Mouse (Mus musculus) lung, postnatal 0 days (tissue): Measurements from ENCODE around the gene Map4k1. TPM values are rescaled to one million over a fixed set of nuclear protein-coding genes. Genes with fewer than 3 reads are reported as not detected.

ENCODE experiments used
- ATAC-seq: fragments of 200-750 bp; cut with Nextera tagmentation; 2 replicates; pipeline ENCODE4 v1.8.0; 2017; ENCODE audit warnings: moderate library complexity
- DNase-seq: peaks from one replicate; pipeline ENCODE4 v3.0.0-alpha.2; 2016; ENCODE audit warnings: low spot score
- H3K27ac ChIP-seq: fragments of 300-500 bp; sonication (generic); 2 replicates; pipeline ENCODE4 v1.5.1; 2014; ENCODE audit warnings: antibody characterized with exemption, mild to moderate bottlenecking, low read length, mixed read lengths
- H3K27me3 ChIP-seq: fragments of 300-500 bp; sonication (generic); replicated peaks from 2 replicates; pipeline ENCODE4 v1.6.1; 2014; ENCODE audit warnings: low read length, mixed read lengths; ENCODE audit not compliant: insufficient read depth
- H3K36me3 ChIP-seq: fragments of 300-500 bp; sonication (generic); 2 replicates; pipeline ENCODE4 v1.6.1; 2014; ENCODE audit warnings: low read length, mixed read lengths; ENCODE audit not compliant: insufficient read depth
- H3K4me1 ChIP-seq: fragments of 300-500 bp; sonication (generic); 2 replicates; pipeline ENCODE4 v1.6.1; 2014; ENCODE audit warnings: antibody characterized with exemption, low read depth, low read length, mixed read lengths; ENCODE audit not compliant: insufficient read depth
- H3K4me2 ChIP-seq: fragments of 300-500 bp; sonication (generic); replicated peaks from 2 replicates; pipeline ENCODE4 v1.6.1; 2014; ENCODE audit warnings: low read depth, mild to moderate bottlenecking, low read length, moderate library complexity, mixed read lengths
- H3K4me3 ChIP-seq: fragments of 300-500 bp; sonication (generic); 2 replicates; pipeline ENCODE4 v1.5.1; 2014; ENCODE audit warnings: low read depth, low read length
- H3K9ac ChIP-seq: fragments of 300-500 bp; sonication (generic); replicated peaks from 2 replicates; pipeline ENCODE4 v1.6.1; 2014; ENCODE audit warnings: low read depth, mild to moderate bottlenecking
- H3K9me3 ChIP-seq: fragments of 300-500 bp; sonication (generic); 2 replicates; pipeline ENCODE4 v1.6.1; 2016; ENCODE audit warnings: low read length, mixed read lengths
- CTCF ChIP-seq: IDR thresholded peaks from 2 replicates; pipeline ENCODE4 v1.5.1; 2016; ENCODE audit warnings: antibody characterized with exemption, mild to moderate bottlenecking
- EP300 ChIP-seq: IDR thresholded peaks from 2 replicates; pipeline ENCODE4 v1.6.1; 2016; ENCODE audit warnings: antibody characterized with exemption, mild to moderate bottlenecking, control low read depth
- WGBS: fragments of 180-500 bp; shearing (Covaris S2); extraction: QIAGEN DNeasy Blood & Tissue Kit; methylation state at CpG from one replicate; pipeline ENCODE4 v1.1.7; 2014; 5-methylcytosine and 5-hydroxymethylcytosine counted together
- polyA plus RNA-seq: library from polyadenylated mRNA; unstranded; fragments of >200 nt; fragmentation: Nextera tagmentation; extraction: Ambion mirVana; gene quantifications from 2 replicates; pipeline ENCODE4 v1.2.1, GENCODE M21; 2015

Map4k1 gene
- polyA plus RNA-seq, 1 experiment from 2014 or later = 3.5 TPM

DNA sequence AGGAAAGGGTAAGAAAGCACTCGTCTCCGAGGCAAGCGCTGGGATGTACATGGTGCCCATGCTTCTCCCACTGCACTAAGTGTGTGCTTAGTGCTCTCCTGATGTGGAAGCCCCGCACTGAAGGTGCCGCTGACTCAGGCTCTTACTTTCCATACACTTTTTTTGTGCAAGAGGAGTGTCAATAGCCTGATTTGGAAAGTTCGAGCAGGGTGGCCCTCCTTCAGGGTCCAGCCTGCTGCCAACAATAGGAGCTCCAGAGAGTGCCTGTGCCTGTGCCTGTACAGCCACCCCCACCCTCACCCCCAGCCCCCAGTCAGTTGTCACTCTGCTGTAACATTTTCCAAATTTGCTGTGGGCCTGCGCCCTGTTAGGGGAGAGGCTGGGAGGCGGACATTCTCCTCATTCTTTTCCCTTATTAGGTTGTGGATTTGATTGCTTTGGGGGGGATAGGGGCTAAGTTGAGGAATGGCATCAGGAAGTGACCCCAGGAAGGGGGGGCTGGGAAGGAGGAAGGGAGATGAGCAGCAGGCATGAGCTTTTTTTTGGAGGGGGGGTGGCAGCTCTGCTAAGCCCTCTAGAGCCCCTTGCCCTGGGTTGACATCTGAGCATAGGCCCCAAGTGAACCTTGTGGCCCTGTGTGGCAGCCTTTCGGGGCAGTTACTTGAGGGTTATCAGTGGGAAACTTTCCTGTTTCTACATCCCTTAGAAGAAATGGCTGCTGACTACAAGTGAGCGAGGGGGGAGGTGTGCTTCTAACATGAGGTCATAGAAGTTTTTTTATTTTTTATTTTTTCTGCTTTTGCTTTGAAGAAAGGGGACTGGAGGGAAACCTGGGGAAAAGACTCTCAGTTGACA lies 36.2 kb upstream of the Map4k1 start:
- H3K4me3 ChIP-seq = no peak overlapping the region
- ATAC-seq = peak; percentile 69

DNA sequence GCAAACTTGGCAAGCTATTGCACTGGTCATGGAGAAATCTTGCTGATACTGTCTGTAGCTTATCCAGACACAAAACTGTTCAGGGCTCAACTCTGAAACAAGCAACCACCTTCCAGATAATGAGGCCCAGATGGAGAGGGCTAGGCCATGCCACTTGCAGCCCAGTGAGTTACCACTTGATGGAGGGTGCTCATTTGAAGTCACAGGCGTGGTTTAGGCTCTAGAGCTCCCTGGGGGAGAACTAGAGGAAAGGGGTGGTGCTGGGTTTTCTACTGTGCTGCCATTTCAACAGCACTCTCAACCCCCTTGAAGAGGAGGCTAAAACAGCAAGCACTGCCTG lies 35.6 kb upstream of the Map4k1 start:
- Histone ChIP-seq H3K27ac (peak overlapping the region; percentile 89), H3K4me2 (no peak overlapping the region), H3K9ac (no peak overlapping the region), H3K27me3 (no peaks in the 10 kb centered on the region), H3K36me3 (no peaks in the 10 kb centered on the region), H3K9me3 (no peaks in the 10 kb centered on the region), H3K4me3 (no peak overlapping the region), H3K4me1 (peaks cover 49% of the 10 kb centered on the region; the same call in 1 of the 2 replicates)
- peak; percentile 45 for ATAC-seq
- TF ChIP-seq EP300 (no peak), CTCF (no peak)
- DNase-seq = peak; percentile 66
- 24% methylated on average over 1 of the region's 1 CpGs for WGBS

More for the DNA sequence above, 36.2 kb upstream of the Map4k1 start:
- TF ChIP-seq CTCF (no peak), EP300 (peak; percentile 69)
- DNase-seq = peak; percentile 84
- no peaks in the 10 kb centered on the region for H3K9me3 ChIP-seq
- H3K27ac ChIP-seq = peak overlapping the region; percentile 89
- peak overlapping the region; percentile 28 for H3K4me2 ChIP-seq
- no peak overlapping the region for H3K9ac ChIP-seq
- no peaks in the 10 kb centered on the region for H3K36me3 ChIP-seq
- no peaks in the 10 kb centered on the region for H3K27me3 ChIP-seq
- WGBS = 19% methylated on average over 10 of the region's 10 CpGs
- H3K4me1 ChIP-seq = peaks cover 53% of the 10 kb centered on the region; the same call in 1 of the 2 replicates

DNA sequence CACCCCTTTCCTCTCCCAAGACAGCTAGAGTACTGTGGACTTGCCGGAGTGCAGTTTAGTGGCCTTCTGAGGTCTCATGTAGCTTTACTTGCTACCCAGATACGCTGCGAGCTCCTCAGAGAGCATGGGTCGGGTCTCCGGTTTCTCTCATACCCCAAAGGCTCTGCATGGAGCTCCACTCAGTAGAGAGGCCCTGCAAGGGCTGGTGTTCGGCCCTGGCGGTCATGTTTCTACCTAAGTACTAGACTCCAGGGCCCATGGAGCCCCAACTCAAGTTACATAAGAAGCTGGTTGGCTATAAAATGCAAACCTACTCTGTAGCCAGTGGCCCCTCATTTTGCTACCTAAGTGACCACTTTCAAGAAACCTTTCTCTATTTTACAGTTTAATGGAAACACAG lies 33.1 kb upstream of the Map4k1 start:
- Histone ChIP-seq H3K4me1 (peaks cover 60% of the 10 kb centered on the region; the same call in 1 of the 2 replicates), H3K9ac (no peak overlapping the region), H3K9me3 (no peaks in the 10 kb centered on the region), H3K4me2 (no peak overlapping the region), H3K27ac (peak overlapping the region; percentile 15; the same call in 1 of the 2 replicates), H3K27me3 (no peaks in the 10 kb centered on the region), H3K36me3 (no peaks in the 10 kb centered on the region), H3K4me3 (no peak overlapping the region)
- no peak for DNase-seq
- 66% methylated on average over 7 of the region's 7 CpGs for WGBS
- no peak for TF ChIP-seq CTCF
- no peak for TF ChIP-seq EP300
- ATAC-seq = no peak

DNA sequence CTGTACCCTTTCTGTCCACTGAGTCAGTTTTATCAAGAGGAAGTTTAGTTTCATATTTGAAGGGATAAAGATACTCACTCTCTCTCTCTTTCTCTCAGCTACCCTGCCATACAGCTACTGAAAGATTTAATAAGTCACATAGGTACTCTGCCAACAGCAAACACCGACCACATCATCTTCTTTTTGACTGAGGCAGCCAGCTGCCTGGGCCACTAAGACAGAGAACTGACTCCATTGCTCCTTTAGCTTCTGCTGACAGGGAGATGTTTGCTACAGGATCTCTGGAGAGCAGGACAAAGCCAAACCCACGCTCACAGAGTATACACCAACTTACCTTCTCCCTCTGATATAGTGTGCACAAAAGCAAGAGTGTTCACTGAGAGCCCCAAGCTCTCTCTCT lies 32.6 kb upstream of the Map4k1 start:
- no peaks in the 10 kb centered on the region for H3K27me3 ChIP-seq
- H3K27ac ChIP-seq = peak overlapping the region; percentile 15; the same call in 1 of the 2 replicates
- H3K9ac ChIP-seq = no peak overlapping the region
- H3K36me3 ChIP-seq = no peaks in the 10 kb centered on the region
- 49% methylated on average over 2 of the region's 2 CpGs for WGBS
- H3K4me2 ChIP-seq = no peak overlapping the region
- H3K4me1 ChIP-seq = peaks cover 62% of the 10 kb centered on the region; the same call in 1 of the 2 replicates
- DNase-seq (no peak), ATAC-seq (no peak)
- H3K9me3 ChIP-seq = no peaks in the 10 kb centered on the region
- no peak overlapping the region for H3K4me3 ChIP-seq
- TF ChIP-seq EP300 (no peak), CTCF (no peak)

DNA sequence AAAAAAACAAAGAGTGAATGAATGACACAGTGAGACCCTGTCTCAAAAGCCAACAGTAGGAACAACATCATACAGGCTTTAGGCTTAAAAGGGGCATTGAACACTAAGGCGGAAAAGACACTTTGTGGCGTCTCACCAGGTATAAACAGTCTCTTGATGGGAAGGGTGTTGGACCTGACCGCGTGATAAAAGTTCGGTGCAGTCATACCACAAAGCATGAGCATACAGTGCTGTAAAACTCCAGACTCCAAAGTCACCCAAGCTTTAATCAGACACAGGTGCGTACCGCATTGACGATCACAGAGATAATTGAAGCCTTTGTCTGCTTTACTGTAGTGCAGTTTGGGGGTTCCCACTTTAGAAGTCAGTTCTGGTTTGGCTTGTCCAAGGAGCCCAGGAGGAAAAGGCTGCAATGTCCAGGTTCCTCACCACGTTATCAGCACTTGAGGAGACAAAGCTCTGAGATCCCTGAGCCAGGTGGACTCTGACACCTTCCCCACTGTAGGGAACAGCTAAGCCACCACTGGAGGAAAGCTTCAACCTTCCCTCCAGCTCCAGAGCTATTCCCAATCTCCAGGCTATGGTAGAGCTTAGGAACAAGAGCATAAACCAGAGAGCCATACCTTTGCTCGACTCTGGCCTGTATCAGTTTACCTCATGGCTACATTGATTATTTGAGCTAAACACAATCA lies 31.4 kb upstream of the Map4k1 start:
- no peak overlapping the region for H3K27ac ChIP-seq
- WGBS = 72% methylated on average over 10 of the region's 10 CpGs
- no peaks in the 10 kb centered on the region for H3K36me3 ChIP-seq
- peaks cover 63% of the 10 kb centered on the region; the same call in 1 of the 2 replicates for H3K4me1 ChIP-seq
- H3K27me3 ChIP-seq = no peaks in the 10 kb centered on the region
- no peaks in the 10 kb centered on the region for H3K9me3 ChIP-seq
- TF ChIP-seq EP300 (no peak), CTCF (no peak)
- no peak overlapping the region for H3K9ac ChIP-seq
- ATAC-seq = no peak
- H3K4me3 ChIP-seq = no peak overlapping the region
- no peak overlapping the region for H3K4me2 ChIP-seq
- DNase-seq = no peak

DNA sequence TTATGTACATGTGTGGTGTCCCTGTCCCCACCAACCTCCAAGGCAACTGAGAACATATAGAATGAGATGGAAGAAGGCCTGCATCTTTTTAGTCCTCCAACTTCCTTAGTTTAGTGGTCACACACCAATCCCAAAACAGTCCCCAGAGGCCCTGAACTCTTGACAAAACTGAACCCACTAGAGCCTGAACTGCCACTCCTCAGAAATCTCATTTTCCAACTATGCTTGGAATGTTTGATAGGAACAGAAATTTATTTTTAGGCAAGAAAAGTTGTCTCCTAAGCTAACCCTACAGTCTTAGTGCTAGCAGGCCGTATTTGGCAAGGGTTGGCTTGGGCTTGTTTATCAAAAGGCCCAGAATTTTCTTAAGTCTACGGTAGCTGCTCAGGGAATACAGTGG lies 30.1 kb upstream of the Map4k1 start:
- 45% methylated on average over 2 of the region's 2 CpGs for WGBS
- no peaks in the 10 kb centered on the region for H3K9me3 ChIP-seq
- H3K27ac ChIP-seq = peak overlapping the region; percentile 66
- no peaks in the 10 kb centered on the region for H3K36me3 ChIP-seq
- no peaks in the 10 kb centered on the region for H3K27me3 ChIP-seq
- H3K4me1 ChIP-seq = peaks cover 63% of the 10 kb centered on the region; the same call in 1 of the 2 replicates
- TF ChIP-seq CTCF (no peak), EP300 (no peak)
- no peak for ATAC-seq
- no peak for DNase-seq
- H3K9ac ChIP-seq = no peak overlapping the region
- no peak overlapping the region for H3K4me3 ChIP-seq
- H3K4me2 ChIP-seq = no peak overlapping the region
